Mouse (Mus musculus) inflammation-experienced regulatory T-cells, adult 6 months (primary cell): ENCODE data around the gene Cyp2j8. TPM values are rescaled to one million over a fixed set of nuclear protein-coding genes. Genes with fewer than 3 reads are reported as not detected.
"Not testable (repeated sequence)": the region's sequence is repeated elsewhere in the genome, so short reads cannot be mapped to it uniquely, and the experiment has no call there.

ENCODE experiments used
- ATAC-seq: one replicate; pipeline ENCODE4 v1.8.0; 2017
- polyA plus RNA-seq, 3 experiments: library from polyadenylated mRNA; unstranded; fragments of 100-300 nt; shearing (Covaris generic); gene quantifications; one replicate each; pipeline ENCODE4 v1.2.1; 2017

Gene Cyp2j8
- not detected for polyA plus RNA-seq

DNA sequence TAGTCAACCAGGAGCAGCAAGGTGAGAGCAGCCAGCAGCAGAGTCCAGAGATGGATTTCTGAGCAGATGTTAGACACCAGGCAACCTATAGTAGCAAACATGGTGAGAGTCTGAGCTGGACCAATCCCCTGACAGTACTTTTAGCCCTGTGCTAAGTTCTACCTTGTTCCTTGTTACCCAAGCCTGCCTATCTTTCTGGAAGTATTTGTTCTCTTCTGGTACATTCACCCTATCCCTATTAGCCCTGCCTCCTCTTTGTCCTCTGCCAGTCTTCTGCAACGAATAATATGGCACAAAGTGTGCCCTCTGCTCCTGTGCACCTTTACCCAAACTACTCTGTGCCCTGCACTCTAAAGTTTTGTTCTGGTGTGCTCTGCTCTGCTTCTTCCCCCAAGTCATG lies at the start of gene Cyp2j8:
TSS of gene Cyp2j8 (minus strand) at position 101 of the 400 bp plus-strand sequence.
- no peak for ATAC-seq

DNA sequence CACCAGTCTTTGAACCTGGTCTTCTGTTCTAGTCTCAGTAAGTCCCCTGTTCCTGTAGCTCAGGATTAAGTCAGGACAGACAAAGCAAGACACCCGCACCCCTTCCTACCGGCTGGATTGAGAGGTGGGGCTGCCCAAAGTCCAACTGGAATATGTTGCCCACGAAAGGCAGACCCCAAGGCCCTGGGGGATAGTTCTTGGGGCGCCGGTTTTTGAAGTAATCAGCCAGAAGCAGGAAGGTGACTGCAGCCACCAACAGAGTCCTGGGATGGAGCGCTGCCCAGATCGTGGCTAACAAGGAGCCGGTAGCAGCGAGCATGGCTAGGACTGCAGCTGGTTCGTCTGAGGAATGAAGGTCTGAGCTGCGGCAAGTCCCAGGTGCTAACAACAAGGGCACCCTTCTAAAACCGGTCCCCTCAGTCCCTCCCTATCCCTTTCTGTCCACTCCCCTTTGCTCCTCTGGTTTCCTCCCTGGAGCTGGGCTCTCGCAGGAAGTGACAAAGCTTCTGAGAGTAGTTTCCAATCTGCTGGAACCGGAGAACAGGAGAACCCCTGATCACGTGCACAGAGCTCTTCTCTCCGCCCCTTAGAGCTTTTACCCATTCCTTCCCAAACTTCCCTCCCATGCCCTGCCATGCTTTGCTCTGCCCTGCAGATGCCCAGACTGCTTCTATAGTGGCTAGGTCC lies 46.1 kb upstream of the Cyp2j8 start, which contains the start of gene Cyp2j6:
TSS of gene Cyp2j6 (minus strand) at position 529 of the 687 bp plus-strand sequence.
- ATAC-seq = no peak

DNA sequence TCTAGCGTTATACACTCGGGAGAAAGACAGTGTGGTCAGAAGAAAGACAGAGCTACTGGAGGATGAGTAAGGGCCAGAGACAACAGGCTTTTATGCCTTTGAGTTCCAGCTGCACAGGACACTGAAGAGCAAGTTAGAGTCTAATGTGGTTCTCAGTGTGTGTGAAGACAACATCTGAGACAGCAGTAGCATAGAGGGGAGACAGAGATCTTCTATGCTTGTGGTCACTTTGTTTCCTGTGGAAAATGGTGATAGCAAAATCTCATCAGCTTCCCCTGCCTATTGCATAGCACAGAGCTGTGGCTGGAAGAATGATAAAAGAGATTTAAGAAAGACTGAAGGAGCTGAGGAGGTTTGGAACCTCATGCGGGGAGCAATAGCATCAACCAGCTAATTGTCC lies 44.4 kb upstream of the Cyp2j8 start:
- ATAC-seq = no peak

DNA sequence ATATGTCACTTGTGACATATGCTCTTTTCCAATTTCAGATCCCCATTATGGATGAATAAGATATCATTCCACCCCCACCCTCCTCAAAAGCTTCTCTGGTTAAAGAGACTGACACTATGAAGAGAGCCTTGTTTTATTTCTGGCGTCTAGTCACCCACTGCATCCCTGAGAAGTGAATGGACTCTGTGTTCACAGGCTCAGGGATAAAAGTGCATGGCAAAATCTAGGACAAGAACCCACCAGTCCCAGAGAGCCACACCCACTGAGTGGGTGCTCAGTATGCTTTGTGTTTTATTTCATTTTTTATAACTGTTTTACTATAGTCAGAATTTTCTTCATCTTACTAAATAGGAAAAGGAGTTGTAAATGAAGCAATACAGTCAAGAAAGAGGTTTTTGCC lies 38.8 kb upstream of the Cyp2j8 start:
- no peak for ATAC-seq

DNA sequence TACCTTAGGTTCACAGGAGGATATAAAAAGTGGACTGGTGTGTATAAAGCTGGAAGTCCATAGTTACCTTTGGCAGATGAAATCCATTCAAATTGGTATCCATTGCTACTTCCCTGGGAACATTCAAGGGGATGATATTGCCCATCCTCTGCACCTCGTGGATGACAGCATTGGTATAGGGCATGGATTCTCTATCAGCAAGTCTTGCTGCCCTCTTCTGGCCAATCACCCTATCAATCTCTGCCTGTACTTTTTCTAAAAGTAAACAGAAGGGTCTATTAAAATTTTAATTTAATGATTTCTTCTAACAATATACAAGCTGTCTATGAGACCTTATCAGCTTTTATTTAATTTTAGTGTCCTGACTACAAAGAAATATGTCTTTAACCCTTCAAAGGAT lies 18.6 kb upstream of the Cyp2j8 start:
- no peak for ATAC-seq

DNA sequence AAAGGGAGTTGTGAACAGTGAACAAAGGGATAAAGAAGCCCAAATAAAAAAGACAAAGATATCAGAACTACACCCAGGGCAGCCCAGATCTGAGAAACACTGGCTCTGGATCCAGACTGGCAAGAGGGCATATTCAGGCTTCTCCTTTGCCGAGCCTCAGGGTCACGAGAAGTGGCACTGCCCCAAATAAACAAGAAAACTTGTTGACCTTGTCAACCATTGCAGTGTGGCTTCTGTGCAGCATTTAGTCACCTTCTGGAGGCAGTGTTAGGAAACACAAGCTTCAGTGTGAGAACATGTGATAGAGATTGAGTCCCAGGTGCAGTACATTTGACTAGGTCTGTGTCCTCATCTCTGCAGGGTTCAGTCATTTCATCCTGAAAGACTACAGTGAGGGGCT lies 15.1 kb upstream of the Cyp2j8 start:
- ATAC-seq = no peak

DNA sequence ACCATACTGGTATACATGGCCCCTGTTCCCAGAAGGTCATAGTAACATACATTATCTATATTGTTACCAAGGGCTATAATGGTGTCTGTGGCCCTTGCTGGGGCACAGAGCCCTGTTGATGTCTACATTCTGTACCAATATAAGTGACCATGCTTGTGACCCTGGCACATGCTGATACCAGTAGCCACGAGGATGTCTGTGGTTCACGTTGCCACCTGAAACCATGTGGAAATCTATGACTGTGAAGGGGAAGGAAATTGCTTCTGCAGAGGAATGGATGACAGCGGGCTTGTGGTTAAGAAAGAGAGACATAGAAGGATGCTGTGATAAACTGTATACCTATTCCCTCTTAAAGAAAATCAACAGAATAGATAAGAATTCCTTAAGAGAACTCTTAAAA lies 2.9 kb upstream of the Cyp2j8 start:
- no peak for ATAC-seq

DNA sequence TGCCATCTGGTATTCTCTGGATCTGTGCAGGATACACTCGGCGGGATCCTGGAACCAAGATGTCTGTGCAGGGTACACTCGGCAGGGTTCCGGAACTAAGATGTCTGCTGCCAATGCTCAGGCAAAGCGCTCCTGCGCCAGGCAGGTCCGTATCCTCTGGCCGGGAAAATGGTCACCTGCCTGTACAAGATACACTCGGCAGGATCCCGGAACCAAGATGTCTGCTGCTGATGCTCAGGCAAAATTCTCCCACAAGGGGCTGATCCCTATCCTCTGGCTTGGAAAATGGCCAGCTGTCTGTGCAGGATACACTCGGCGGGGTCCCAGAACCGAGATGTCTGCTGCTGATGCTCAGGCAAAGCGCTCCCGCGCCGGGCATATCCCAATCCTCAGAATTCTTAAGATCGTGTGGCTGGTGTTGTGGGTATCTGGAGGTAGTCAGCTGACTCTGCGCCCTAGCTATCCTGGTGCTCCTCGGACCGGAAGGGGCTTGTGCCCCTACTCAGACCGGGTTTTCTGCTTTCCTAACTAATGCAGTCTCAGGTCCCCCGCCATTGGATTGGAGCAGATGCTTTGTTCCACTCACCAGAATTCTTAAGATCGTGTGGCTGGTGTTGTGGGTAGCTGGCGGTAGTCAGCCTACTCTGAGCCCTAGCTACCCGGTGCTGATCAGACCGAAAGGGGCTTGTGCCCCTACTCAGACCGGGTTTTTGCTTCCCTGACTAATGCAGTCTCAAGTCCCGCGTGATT lies 43.7 kb downstream of the Cyp2j8 start:
- not testable (repeated sequence) for ATAC-seq

Other genes with a start within 250 kb of the Cyp2j8 start
- not detected for gene Cyp2j11, start 158.7 kb downstream of the Cyp2j8 start, polyA plus RNA-seq
- not detected for gene Cyp2j6, start 46.3 kb upstream of the Cyp2j8 start, polyA plus RNA-seq
- gene Cyp2j9, start 84.2 kb upstream of the Cyp2j8 start, polyA plus RNA-seq = under 1 TPM in 1 of 3 experiments, not detected in 2; 0.16 TPM
- gene Cyp2j5, start 156.8 kb upstream of the Cyp2j8 start, polyA plus RNA-seq = not detected